Comparison of ENCODE assay signal across 8 mouse cellular contexts in genomic region chr11:119490861-119491689, GRCm38 (mm10). TPM values are rescaled to one million over a fixed set of nuclear protein-coding genes. Genes with fewer than 3 reads are reported as not detected.
DNase-seq lines count a peak whose midpoint lies in the region; ATAC-seq and TF ChIP-seq lines count a peak whose summit lies in the region.

TSS of gene Endov (plus strand) at chr11:119491347.

- no peaks in the 10 kb centered on the region for H3K9me3 ChIP-seq in kidney, embryonic 14.5 days (ENCODE audit: control insufficient read depth, low read length)
- no peaks in the 10 kb centered on the region for H3K9me3 ChIP-seq in limb, embryonic 15.5 days

- H3K9ac ChIP-seq in kidney, embryonic 14.5 days (ENCODE audit: low read depth, low read length): peak within 1 kb of the TSS; percentile 82
- peak within 1 kb of the TSS; percentile 59 for H3K9ac ChIP-seq in limb, embryonic 15.5 days

- peak; percentile 99 for DNase-seq in A20 (ENCODE audit: low read depth, low spot score)
- DNase-seq in heart, adult 9 months (ENCODE audit: low spot score in 2 of 2): peak; percentile 93 to 97
- DNase-seq in monocyte, adult 2 months (ENCODE audit: low read depth in 1 of 2, low spot score in 2 of 2): peak; percentile 89 to 96
- DNase-seq in spleen, postnatal 36 days (ENCODE audit: low spot score in 2 of 2): peak; percentile 95

- ATAC-seq in kidney, embryonic 14.5 days (ENCODE audit: low FRiP score, low TSS enrichment): peak; percentile 96
- ATAC-seq in limb, embryonic 15.5 days (ENCODE audit: insufficient number of reproducible peaks, low FRiP score, low TSS enrichment, low read depth): peak; percentile 90

- H3K4me1 ChIP-seq in bone marrow macrophage, adult 2 months (ENCODE audit: control insufficient read depth, insufficient read depth, low read length): peaks cover 6% of the 10 kb centered on the region
- no peaks in the 10 kb centered on the region for H3K4me1 ChIP-seq in embryonic fibroblast, embryonic 13.5 days (ENCODE audit: control insufficient read depth, insufficient read depth, low read length)
- 0 out of 2 replicates have a peak, but pooled peaks cover 3% of the 10 kb centered on the region for H3K4me1 ChIP-seq in kidney, embryonic 14.5 days (ENCODE audit: control insufficient read depth, insufficient read depth, low read length)
- peaks cover 18% of the 10 kb centered on the region for H3K4me1 ChIP-seq in limb, embryonic 15.5 days

- TF ChIP-seq CTCF in bone marrow macrophage, adult 2 months (IDR thresholded peaks at IDR 0.05; ENCODE audit: low read depth, low read length): peak; percentile 66
- peak; percentile 86 for TF ChIP-seq CTCF in embryonic fibroblast, embryonic 13.5 days (IDR thresholded peaks at IDR 0.05; ENCODE audit: borderline replicate concordance, insufficient read depth, low read length)

- peak within 1 kb of the TSS; percentile 81 for H3K4me2 ChIP-seq in kidney, embryonic 14.5 days (replicated peaks; ENCODE audit: low read depth, low read length)
- H3K4me2 ChIP-seq in limb, embryonic 15.5 days: peak within 1 kb of the TSS; percentile 88

- WGBS in kidney, embryonic 14.5 days: under 1% methylated on average over 66 of the region's 66 CpGs
- under 1% methylated on average over 66 of the region's 66 CpGs for WGBS in limb, embryonic 15.5 days

- H3K36me3 ChIP-seq in kidney, embryonic 14.5 days (ENCODE audit: control insufficient read depth, insufficient read depth, low read length): peaks cover 19% of the 10 kb centered on the region
- H3K36me3 ChIP-seq in limb, embryonic 15.5 days: peaks cover 12% of the 10 kb centered on the region

- no peak for TF ChIP-seq POLR2A in bone marrow macrophage, adult 2 months (IDR thresholded peaks at IDR 0.05; ENCODE audit: borderline replicate concordance, low read depth, low read length)
- peak; percentile 71 for TF ChIP-seq POLR2A in embryonic fibroblast, embryonic 13.5 days (IDR thresholded peaks at IDR 0.05; ENCODE audit: low read depth, low read length)

- H3K27me3 ChIP-seq in kidney, embryonic 14.5 days (ENCODE audit: control insufficient read depth, insufficient read depth, low read length): no peaks in the 10 kb centered on the region
- H3K27me3 ChIP-seq in limb, embryonic 15.5 days: no peaks in the 10 kb centered on the region

- peak within 1 kb of the TSS; percentile 97 for H3K4me3 ChIP-seq in bone marrow macrophage, adult 2 months (ENCODE audit: insufficient read depth, low read length)
- H3K4me3 ChIP-seq in embryonic fibroblast, embryonic 13.5 days (ENCODE audit: insufficient read depth, low read length): peak within 1 kb of the TSS; percentile 79
- H3K4me3 ChIP-seq in kidney, embryonic 14.5 days (ENCODE audit: low read length): peak within 1 kb of the TSS; percentile 67
- peak within 1 kb of the TSS; percentile 62 for H3K4me3 ChIP-seq in limb, embryonic 15.5 days

- peak within 1 kb of the TSS; percentile 76 for H3K27ac ChIP-seq in bone marrow macrophage, adult 2 months (ENCODE audit: insufficient read depth, low read depth, low read length)
- peak within 1 kb of the TSS; percentile 62 for H3K27ac ChIP-seq in embryonic fibroblast, embryonic 13.5 days (ENCODE audit: insufficient read depth, low read length)
- peak within 1 kb of the TSS; percentile 92 for H3K27ac ChIP-seq in kidney, embryonic 14.5 days (ENCODE audit: low read depth, low read length)
- peak within 1 kb of the TSS; percentile 84 for H3K27ac ChIP-seq in limb, embryonic 15.5 days

RNA-seq across cellular contexts. Expression of gene Endov, which starts in this region (rescaled TPM):
- 7.0 and 7.7 TPM in 2 replicates for polyA plus RNA-seq in bone marrow macrophage, adult 2 months (2012; ENCODE audit: insufficient read depth, insufficient read length, missing spikeins)
- 9.7 and 15.2 TPM in 2 replicates for polyA plus RNA-seq in embryonic fibroblast, embryonic 13.5 days (2011; ENCODE audit: insufficient read length, low read depth, missing spikeins)
- 14.6 and 18.4 TPM in 2 replicates for polyA plus RNA-seq in kidney, embryonic 14.5 days (2014; fragmentation: Nextera tagmentation; extraction: Ambion mirVana)
- 13.8 and 15.7 TPM in 2 replicates for polyA plus RNA-seq in limb, embryonic 15.5 days (2015; fragmentation: Nextera tagmentation; extraction: Ambion mirVana)

Comparison
In these comparisons a context has a peak if more than half of its experiments do, and no peak if none do; other contexts are left out.
1. Peak in every context shown above with its lines: DNase-seq, ATAC-seq, H3K4me3 ChIP-seq and H3K27ac ChIP-seq.